Mouse (Mus musculus) myocyte (in vitro differentiated cells): Measurements from ENCODE around the gene Cers6. TPM values are rescaled to one million over a fixed set of nuclear protein-coding genes. Genes with fewer than 3 reads are reported as not detected.

Experiments
- H3K27me3 ChIP-seq: one replicate; pipeline ENCODE4 v1.6.1; 2011; ENCODE audit not compliant: control insufficient read depth, insufficient read depth, insufficient read length
- H3K36me3 ChIP-seq: one replicate; pipeline ENCODE4 v1.6.1; 2011; ENCODE audit not compliant: control insufficient read depth, insufficient read depth
- H3K4me2 ChIP-seq: one replicate; pipeline ENCODE4 v1.6.1; 2011; ENCODE audit warnings: low read depth, control low read depth
- H3K4me3 ChIP-seq: one replicate; pipeline ENCODE4 v1.5.1; 2011; ENCODE audit warnings: mild to moderate bottlenecking, control low read depth, moderate library complexity
- H3K79me2 ChIP-seq: one replicate; pipeline ENCODE4 v1.6.1; 2011; ENCODE audit not compliant: control insufficient read depth, insufficient read depth
- H3ac ChIP-seq: one replicate; pipeline ENCODE4 v1.6.1; 2011; ENCODE audit not compliant: control insufficient read depth, insufficient read length
- CEBPB ChIP-seq: IDR thresholded peaks from 2 replicates; pipeline ENCODE4 v1.6.1; 2011; ENCODE audit warnings: mild to moderate bottlenecking, moderate library complexity; ENCODE audit not compliant: poor library complexity, insufficient read depth, severe bottlenecking
- E2F4 ChIP-seq: IDR thresholded peaks from one replicate; pipeline ENCODE4 v1.6.1; 2011; ENCODE audit warnings: mild to moderate bottlenecking, control low read depth, moderate library complexity; ENCODE audit not compliant: insufficient read depth
- MAX ChIP-seq: IDR thresholded peaks from one replicate; pipeline ENCODE4 v1.6.1; 2011; ENCODE audit warnings: low read depth, mild to moderate bottlenecking, control low read depth
- MYOD1 ChIP-seq, 3 experiments: IDR thresholded peaks; one replicate each; pipeline ENCODE4 v1.6.1; 2011; ENCODE audit warnings: control low read depth in 2 of 3, low read depth in 2 of 3, mild to moderate bottlenecking in 2 of 3, moderate library complexity in 1 of 3; ENCODE audit not compliant: insufficient read length in 2 of 3, control insufficient read depth in 1 of 3
- MYOG ChIP-seq, 3 experiments: IDR thresholded peaks; one replicate each; pipeline ENCODE4 v1.6.1; 2011; ENCODE audit warnings: control low read depth in 2 of 3, low read depth in 2 of 3, mild to moderate bottlenecking in 2 of 3; ENCODE audit not compliant: insufficient read length in 2 of 3, control insufficient read depth in 1 of 3, insufficient read depth in 1 of 3
- POLR2A ChIP-seq: IDR thresholded peaks from one replicate; pipeline ENCODE4 v1.6.1; 2011; ENCODE audit warnings: low read depth, mild to moderate bottlenecking, control low read depth, moderate library complexity; ENCODE audit not compliant: insufficient read length
- POLR2AphosphoS2 ChIP-seq: IDR thresholded peaks from one replicate; pipeline ENCODE4 v1.6.1; 2011; ENCODE audit warnings: low read depth, control low read depth; ENCODE audit not compliant: insufficient read length
- REST ChIP-seq: IDR thresholded peaks from one replicate; pipeline ENCODE4 v1.6.1; 2011; ENCODE audit warnings: mild to moderate bottlenecking, control low read depth, moderate library complexity; ENCODE audit not compliant: insufficient read depth, insufficient read length
- SRF ChIP-seq: IDR thresholded peaks from one replicate; pipeline ENCODE4 v1.6.1; 2011; ENCODE audit warnings: low read depth; ENCODE audit not compliant: control insufficient read depth, insufficient read length
- TCF12 ChIP-seq: IDR thresholded peaks from one replicate; pipeline ENCODE4 v1.6.1; 2011; ENCODE audit warnings: mild to moderate bottlenecking, control low read depth; ENCODE audit not compliant: poor library complexity, insufficient read depth, severe bottlenecking
- TCF3 ChIP-seq: IDR thresholded peaks from one replicate; pipeline ENCODE4 v1.6.1; 2011; ENCODE audit warnings: low read depth, control low read depth; ENCODE audit not compliant: insufficient read length
- USF1 ChIP-seq: IDR thresholded peaks from one replicate; pipeline ENCODE4 v1.6.1; 2011; ENCODE audit warnings: low read depth, mild to moderate bottlenecking, control low read depth, moderate library complexity
- polyA plus RNA-seq: library from polyadenylated mRNA; unstranded; fragments of >200 nt; fragmentation: generic; extraction: Trizol; gene quantifications from one replicate; pipeline ENCODE4 v1.2.1, GENCODE M21; 2012; ENCODE audit warnings: missing spikeins

Cers6 gene
- polyA plus RNA-seq, 1 experiment, result 16.5 TPM

DNA sequence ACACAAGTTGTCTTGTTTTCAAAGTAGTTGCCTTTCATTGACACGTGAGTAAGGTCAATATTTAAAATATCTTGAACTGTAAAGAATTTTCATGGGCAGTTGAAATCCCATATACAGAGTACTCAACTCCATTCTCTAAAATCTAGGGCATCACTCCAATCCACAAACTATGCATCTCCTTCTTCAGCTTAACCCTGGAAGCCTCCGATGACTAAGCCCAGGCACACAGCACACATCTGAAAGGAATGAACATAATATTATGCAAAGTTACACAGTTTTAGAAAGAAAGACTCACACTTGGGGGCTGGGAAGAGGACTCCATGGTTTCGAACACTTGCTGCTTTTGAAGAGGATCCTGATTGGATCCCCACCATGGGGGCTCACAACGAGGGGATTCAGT, 260.4 kb downstream of the Cers6 start:
- Histone ChIP-seq H3K27me3 (no peaks in the 10 kb centered on the region), H3K4me2 (no peak overlapping the region), H3K79me2 (no peaks in the 10 kb centered on the region), H3K36me3 (no peaks in the 10 kb centered on the region), H3K4me3 (no peak overlapping the region), H3ac (no peak overlapping the region)
- no peak for TF ChIP-seq MYOD1 (IDR thresholded peaks at IDR 0.05; ENCODE audit: control insufficient read depth in 1 of 3, insufficient read length in 2 of 3, low read depth in 2 of 3)
- TF ChIP-seq MAX, result no peak

DNA sequence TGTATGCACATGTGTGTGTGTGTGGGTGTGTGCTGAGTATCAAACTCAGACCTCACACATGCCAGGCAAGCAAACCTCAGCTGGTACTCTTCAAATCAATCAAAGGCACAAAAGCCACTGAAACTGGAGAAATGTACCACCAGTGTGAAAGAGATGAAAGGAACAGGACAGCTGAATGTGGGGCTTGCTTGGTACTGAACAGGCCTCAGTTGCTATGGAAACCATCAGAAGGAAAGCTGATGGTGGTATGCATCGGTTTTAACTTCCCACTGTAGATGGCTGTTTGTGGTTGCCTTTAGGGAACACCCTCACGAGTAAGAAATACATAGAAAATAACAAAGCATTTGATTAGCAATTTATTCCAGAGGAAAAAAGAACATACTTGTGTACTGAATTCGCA, 264.2 kb downstream of the Cers6 start:
- no peak overlapping the region for H3K4me2 ChIP-seq
- H3ac ChIP-seq, result no peak overlapping the region
- no peaks in the 10 kb centered on the region for H3K79me2 ChIP-seq
- no peak overlapping the region for H3K4me3 ChIP-seq
- no peaks in the 10 kb centered on the region for H3K36me3 ChIP-seq
- H3K27me3 ChIP-seq, result no peaks in the 10 kb centered on the region
- no peak for TF ChIP-seq POLR2A
- no peak for TF ChIP-seq MYOG (IDR thresholded peaks at IDR 0.05; ENCODE audit: control insufficient read depth in 1 of 3, insufficient read depth in 1 of 3, insufficient read length in 2 of 3, low read depth in 2 of 3)
- no peak for TF ChIP-seq POLR2AphosphoS2
- no peak for TF ChIP-seq TCF12
- TF ChIP-seq USF1, result no peak
- TF ChIP-seq MYOD1 (IDR thresholded peaks at IDR 0.05; ENCODE audit: control insufficient read depth in 1 of 3, insufficient read length in 2 of 3, low read depth in 2 of 3), result no peak
- no peak for TF ChIP-seq MAX
- TF ChIP-seq TCF3, result no peak
- TF ChIP-seq E2F4, result no peak
- TF ChIP-seq SRF, result no peak
- TF ChIP-seq REST, result no peak
- TF ChIP-seq CEBPB, result no peak

GRCm38 (mm10) chr2:69128321-69128720, 267.1 kb downstream of the Cers6 start:
- H3K4me2 ChIP-seq, result no peak overlapping the region
- H3K36me3 ChIP-seq, result no peaks in the 10 kb centered on the region
- no peak overlapping the region for H3K4me3 ChIP-seq
- H3K27me3 ChIP-seq, result no peaks in the 10 kb centered on the region
- H3K79me2 ChIP-seq, result no peaks in the 10 kb centered on the region
- no peak for TF ChIP-seq SRF
- TF ChIP-seq TCF3, result no peak
- TF ChIP-seq MYOD1 (IDR thresholded peaks at IDR 0.05; ENCODE audit: control insufficient read depth in 1 of 3, insufficient read length in 2 of 3, low read depth in 2 of 3), result no peak
- no peak for TF ChIP-seq CEBPB
- no peak for TF ChIP-seq TCF12
- no peak for TF ChIP-seq E2F4
- TF ChIP-seq USF1, result no peak
- no peak for TF ChIP-seq MYOG (IDR thresholded peaks at IDR 0.05; ENCODE audit: control insufficient read depth in 1 of 3, insufficient read depth in 1 of 3, insufficient read length in 2 of 3, low read depth in 2 of 3)
- no peak for TF ChIP-seq POLR2AphosphoS2
- no peak for TF ChIP-seq POLR2A
- no peak for TF ChIP-seq REST
- TF ChIP-seq MAX, result no peak
- no peak overlapping the region for H3ac ChIP-seq

GRCm38 (mm10) chr2:69128921-69129395, 267.7 kb downstream of the Cers6 start:
- Histone ChIP-seq H3K27me3 (no peaks in the 10 kb centered on the region), H3K4me2 (no peak overlapping the region), H3K4me3 (no peak overlapping the region), H3K79me2 (no peaks in the 10 kb centered on the region), H3K36me3 (no peaks in the 10 kb centered on the region), H3ac (no peak overlapping the region)
- TF ChIP-seq MYOD1 (IDR thresholded peaks at IDR 0.05; ENCODE audit: control insufficient read depth in 1 of 3, insufficient read length in 2 of 3, low read depth in 2 of 3) (peak in 2 of 3 experiments; percentile 29 to 41), POLR2AphosphoS2 (no peak), MYOG (IDR thresholded peaks at IDR 0.05; ENCODE audit: control insufficient read depth in 1 of 3, insufficient read depth in 1 of 3, insufficient read length in 2 of 3, low read depth in 2 of 3) (peak in 2 of 3 experiments; percentile 54 to 60), USF1 (no peak), MAX (no peak), REST (no peak), SRF (no peak)

- TF ChIP-seq SRF (no peak), MAX (no peak), MYOD1 (IDR thresholded peaks at IDR 0.05; ENCODE audit: control insufficient read depth in 1 of 3, insufficient read length in 2 of 3, low read depth in 2 of 3) (no peak), E2F4 (no peak), REST (no peak), POLR2AphosphoS2 (no peak), TCF12 (no peak), CEBPB (no peak), TCF3 (no peak), POLR2A (no peak), MYOG (IDR thresholded peaks at IDR 0.05; ENCODE audit: control insufficient read depth in 1 of 3, insufficient read depth in 1 of 3, insufficient read length in 2 of 3, low read depth in 2 of 3) (no peak), USF1 (no peak)
- Histone ChIP-seq H3ac (no peak overlapping the region), H3K4me3 (no peak overlapping the region), H3K4me2 (no peak overlapping the region), H3K27me3 (no peaks in the 10 kb centered on the region), H3K36me3 (no peaks in the 10 kb centered on the region), H3K79me2 (no peaks in the 10 kb centered on the region)
These were observed 268.4 kb downstream of the Cers6 start for GRCm38 (mm10) chr2:69129425-69130210.
